Mouse (Mus musculus) CH12.LX (cell line): ENCODE data around the gene Ccl22.
A peak's percentile ranks its signal among the peaks of the same experiment; 100 is the strongest.

Experiments used
- CTCF ChIP-seq, 2 experiments: IDR thresholded peaks in 1 of 2; conservative IDR thresholded peaks in 1 of 2; 2 replicates each; pipeline ENCODE4 v1.5.1; 2011 to 2012; ENCODE audit warnings: low read depth in 2 of 2, low read length in 2 of 2, improper control_type of control experiment in 1 of 2, inconsistent platforms in 1 of 2, mild to moderate bottlenecking in 1 of 2, moderate library complexity in 1 of 2
- EP300 ChIP-seq: IDR thresholded peaks from 2 replicates; pipeline ENCODE4 v1.6.1; 2011; ENCODE audit warnings: low read length, improper control_type of control experiment
- HCFC1 ChIP-seq: IDR thresholded peaks from 2 replicates; pipeline ENCODE4 v1.6.1; 2012; ENCODE audit warnings: low read depth, mild to moderate bottlenecking, inconsistent platforms, low read length, improper control_type of control experiment
- KAT2A ChIP-seq: IDR thresholded peaks from 2 replicates; pipeline ENCODE4 v1.6.1; 2012; ENCODE audit warnings: low read length, improper control_type of control experiment, inconsistent platforms; ENCODE audit not compliant: insufficient replicate concordance
- MAX ChIP-seq: IDR thresholded peaks from 2 replicates; pipeline ENCODE4 v1.6.1; 2011; ENCODE audit warnings: low read length, improper control_type of control experiment
- PAX5 ChIP-seq: IDR thresholded peaks from 2 replicates; pipeline ENCODE4 v1.6.1; 2012; ENCODE audit warnings: low read length, inconsistent platforms, mixed read lengths
- POLR2A ChIP-seq: IDR thresholded peaks from 2 replicates; pipeline ENCODE4 v1.6.1; 2011; ENCODE audit warnings: low read depth, mild to moderate bottlenecking, improper control_type of control experiment, low read length
- TCF12 ChIP-seq: IDR thresholded peaks from 2 replicates; pipeline ENCODE4 v1.6.1; 2014; ENCODE audit warnings: low read depth, mild to moderate bottlenecking, inconsistent platforms, low read length, improper control_type of control experiment
- USF2 ChIP-seq: conservative IDR thresholded peaks from 2 replicates; pipeline ENCODE4 v1.6.1; 2011; ENCODE audit warnings: low read depth, low read length, improper control_type of control experiment
- ZKSCAN1 ChIP-seq: IDR thresholded peaks from 2 replicates; pipeline ENCODE4 v1.6.1; 2012; ENCODE audit warnings: low read depth, inconsistent platforms, low read length, improper control_type of control experiment, borderline replicate concordance
- ZNF384 ChIP-seq: IDR thresholded peaks from 2 replicates; pipeline ENCODE4 v1.6.1; 2012; ENCODE audit warnings: low read depth, low read length, improper control_type of control experiment, inconsistent platforms

- TF ChIP-seq CTCF (conservative IDR thresholded peaks at IDR 0.05 in 1 of 2, IDR thresholded peaks at IDR 0.05 in 1 of 2; ENCODE audit: low read depth in 2 of 2, low read length in 2 of 2), result peak; percentile 95 to 96
- TF ChIP-seq POLR2A, result peak; percentile 74
- TF ChIP-seq EP300, result no peak
- TF ChIP-seq PAX5, result no peak
- TF ChIP-seq ZNF384, result peak; percentile 92
- peak; percentile 64; the same call in 1 of the 2 replicates for TF ChIP-seq TCF12
- no peak for TF ChIP-seq ZKSCAN1
- 0 out of 2 replicates have a peak, but pooled peaks have one; percentile 60 for TF ChIP-seq MAX
- no peak for TF ChIP-seq USF2
- TF ChIP-seq KAT2A, result peak; percentile 84; the same call in 1 of the 2 replicates
- no peak for TF ChIP-seq HCFC1
These were observed 41.3 kb upstream of the Ccl22 start for GRCm38 (mm10) chr8:94703972-94704668.
